Mouse (Mus musculus): Measurements from ENCODE around the gene Ep400.
A peak's percentile ranks its signal among the peaks of the same experiment; 100 is the strongest.

The Ep400 gene

DNA sequence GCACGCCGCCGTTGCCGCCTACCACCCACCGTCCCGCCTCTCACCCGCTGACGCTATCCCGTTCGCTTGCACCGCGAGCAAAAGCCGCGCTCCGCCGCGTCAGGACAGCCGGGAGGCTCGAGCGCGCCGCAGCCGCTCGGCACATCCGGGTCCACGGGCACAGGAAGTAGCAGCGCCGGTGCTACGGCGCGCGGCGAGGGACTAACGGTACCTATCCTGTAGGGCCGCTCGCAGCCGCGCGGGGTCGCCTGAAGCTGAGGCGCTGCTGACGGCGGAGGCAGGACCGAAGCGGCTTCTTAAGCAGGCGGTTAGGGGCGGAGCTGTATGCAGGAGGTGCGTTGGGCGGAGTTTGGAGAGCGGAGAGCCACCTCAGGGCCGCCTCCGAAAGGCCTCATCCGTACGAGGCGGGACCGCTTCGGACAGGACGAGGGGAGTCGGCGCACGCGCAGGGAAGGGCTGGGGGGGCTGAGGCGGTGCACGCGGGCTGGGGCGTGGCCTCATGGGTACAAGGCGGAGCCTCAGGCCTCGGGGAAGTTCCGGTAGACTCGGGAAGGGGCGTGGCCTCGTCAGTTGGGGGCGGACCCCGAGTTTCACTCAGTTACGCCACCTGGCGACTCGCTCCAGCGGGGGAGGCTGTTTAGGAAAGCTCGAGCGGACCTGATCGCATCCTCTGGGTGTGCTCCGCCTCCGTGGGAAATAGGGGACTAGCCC is at the start of gene Ep400:
Gene Ep400 (minus strand): TSS at position 270 of the 711 bp plus-strand sequence.
- peak; percentile 99 for DNase-seq (ENCODE audit: low spot score in 2 of 2)

DNA sequence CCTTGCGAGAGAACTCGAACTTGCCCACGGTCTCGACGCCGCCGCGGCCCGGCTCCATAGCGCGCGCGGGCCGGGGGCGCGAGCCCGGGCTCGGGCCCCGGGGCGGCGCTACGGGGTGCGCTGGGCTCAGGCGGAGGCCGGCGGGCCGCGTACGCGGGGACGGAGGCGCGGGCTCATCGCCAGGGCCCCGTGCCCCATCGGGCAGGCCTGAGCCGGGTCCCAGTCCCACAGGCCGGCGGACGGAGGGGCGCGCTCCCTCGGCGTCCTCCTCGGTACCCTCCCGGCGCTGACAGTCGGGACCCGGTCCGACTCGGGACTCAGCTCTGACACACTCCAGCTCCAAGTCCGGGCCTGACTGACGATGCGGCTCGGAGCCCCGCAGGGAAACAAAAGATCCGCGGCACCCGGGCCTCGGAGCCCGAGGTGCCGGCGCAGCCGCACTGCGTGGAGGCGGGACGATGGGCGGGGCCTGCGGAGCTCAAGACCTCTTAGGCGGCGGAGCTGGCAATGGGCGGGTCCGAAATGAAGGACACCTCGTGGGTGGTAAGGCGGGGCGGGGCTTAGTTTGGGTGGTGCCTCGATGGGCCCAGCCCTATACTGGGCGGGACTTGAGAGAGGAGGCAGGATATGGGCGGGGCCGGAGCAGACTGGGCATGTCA is 39.3 kb upstream of the Ep400 start, which contains the start of gene Ulk1:
Gene Ulk1 (minus strand): TSS at position 431 of the 659 bp plus-strand sequence.
- DNase-seq (ENCODE audit: low spot score in 2 of 2): peak; percentile 98 to 99

DNA sequence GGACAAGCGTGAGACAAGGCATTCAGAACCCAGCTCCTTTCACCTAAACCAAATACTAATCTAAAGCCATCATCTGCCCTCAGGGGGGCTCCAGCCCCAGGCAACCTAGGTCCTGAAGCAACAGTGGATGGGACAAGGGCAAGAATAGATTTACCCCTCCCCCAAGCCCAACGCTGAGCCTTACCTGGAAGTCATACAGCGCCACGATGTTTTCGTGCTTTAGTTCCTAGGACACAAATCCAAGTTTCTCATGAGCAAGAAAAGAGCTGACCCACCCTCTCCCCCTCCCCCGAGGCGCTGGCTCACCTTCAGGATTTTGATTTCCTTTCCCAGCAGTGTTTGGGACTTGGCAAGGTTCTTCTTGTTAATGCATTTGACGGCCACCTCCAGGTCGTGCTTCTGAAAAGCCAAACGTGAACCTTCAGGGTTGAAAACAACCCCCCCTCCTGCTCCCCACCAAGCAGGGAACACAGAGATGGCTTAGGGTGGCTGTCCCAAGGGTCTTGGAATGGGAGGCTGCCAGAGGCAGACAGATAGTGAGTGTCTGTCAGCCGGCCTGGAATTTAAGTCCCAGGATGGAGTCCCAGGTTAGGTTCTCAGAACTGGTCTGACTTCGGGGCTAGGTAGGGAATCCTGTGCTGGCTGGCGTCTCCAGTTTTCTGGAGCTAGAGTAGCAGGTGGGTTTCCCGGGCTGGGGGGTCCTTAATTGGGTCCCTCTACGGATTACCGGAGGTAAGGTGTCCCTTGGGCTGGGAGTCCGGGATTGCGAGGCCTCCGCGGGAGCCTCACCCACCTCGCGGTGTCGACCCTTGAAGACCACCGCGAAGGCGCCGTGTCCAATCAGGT is 38.5 kb upstream of the Ep400 start:
- no peak for DNase-seq (ENCODE audit: low spot score in 2 of 2)

DNA sequence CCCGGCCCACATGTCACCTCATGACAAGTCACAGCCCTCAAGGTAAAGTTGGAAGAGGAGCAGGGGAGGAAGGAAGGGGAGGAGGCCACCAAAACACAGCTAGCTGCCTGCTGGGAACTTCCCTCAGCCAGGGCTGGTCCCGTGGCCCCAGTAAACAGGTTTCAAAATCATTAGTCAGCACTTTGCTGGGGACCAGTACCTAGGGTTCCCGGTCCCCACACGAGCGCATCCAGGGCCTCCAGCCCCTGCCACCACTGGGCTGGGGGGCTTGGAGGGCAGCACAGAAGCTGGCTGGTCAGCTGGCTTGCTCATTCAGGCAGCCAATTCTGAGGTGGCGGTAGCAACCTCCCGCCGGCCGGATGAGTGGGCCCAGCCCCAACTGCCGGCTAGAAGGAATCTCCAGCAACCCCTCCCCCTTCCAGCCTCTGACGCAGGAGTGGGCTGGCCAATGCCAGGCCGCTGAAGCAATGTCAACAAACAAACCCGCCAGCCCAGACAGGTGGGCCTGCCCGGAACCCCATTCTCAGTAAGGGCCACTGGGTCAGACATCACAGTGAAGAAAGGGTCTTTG is 37.6 kb upstream of the Ep400 start:
- peak; percentile 42 to 84 for DNase-seq (ENCODE audit: low spot score in 2 of 2)

DNA sequence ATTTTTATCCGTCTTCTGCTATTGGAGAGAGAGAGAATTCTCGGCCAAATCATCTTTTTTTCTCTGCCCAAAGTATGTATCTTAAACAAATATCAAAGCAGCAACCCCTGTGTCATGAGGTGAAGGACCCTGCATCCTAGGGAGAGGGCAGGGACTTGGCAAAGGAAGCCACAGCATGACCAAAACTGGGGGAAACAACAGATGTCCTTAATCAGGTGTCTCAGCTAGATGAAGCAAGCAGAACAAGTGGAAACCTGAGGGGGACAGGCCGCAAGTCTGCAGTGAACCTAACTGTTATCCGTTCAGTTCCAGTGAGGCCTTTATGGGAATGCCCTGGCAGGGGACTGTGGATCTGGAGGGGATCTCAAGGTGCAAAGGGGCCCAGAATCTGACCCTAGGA is 36.9 kb upstream of the Ep400 start:
- no peak for DNase-seq (ENCODE audit: low spot score in 2 of 2)

DNA sequence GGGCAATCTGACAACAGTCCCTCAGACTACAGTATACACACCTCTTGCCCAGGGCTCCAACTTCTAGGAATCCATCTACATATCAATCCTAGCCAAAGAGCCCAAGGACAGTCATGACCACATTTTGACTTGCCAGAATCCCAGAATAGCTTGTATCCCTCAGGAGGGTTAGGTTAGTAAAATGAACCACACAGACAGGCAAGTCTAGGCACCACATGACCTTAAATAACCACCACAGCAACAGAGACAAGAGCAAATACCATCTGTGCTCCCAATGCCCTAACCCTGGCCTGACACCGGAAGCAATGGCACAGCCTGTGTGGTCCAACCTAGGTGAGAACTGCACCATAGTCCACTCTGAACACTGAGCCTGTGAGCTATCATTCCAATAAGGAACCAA is 36.2 kb upstream of the Ep400 start:
- no peak for DNase-seq (ENCODE audit: low spot score in 2 of 2)

DNA sequence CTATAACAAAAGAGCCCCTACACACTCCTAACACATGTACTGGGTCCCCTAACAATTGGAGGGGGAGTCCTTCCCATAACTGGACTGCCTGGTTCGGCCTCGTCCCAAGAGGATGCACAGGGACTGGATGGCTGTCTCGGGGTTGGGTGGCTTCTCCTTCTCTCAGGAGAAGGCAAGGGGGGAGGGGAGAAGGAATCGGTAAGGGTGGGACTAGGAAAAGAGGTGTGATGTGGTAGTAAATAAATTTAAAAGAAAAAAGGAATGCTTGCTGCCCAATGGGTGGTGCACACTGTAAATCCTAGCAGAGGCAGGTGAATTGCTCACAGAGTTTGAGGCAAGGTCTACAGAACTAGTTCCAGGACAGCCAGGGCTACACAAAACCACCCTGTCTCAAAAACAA is 35.6 kb upstream of the Ep400 start:
- DNase-seq (ENCODE audit: low spot score in 2 of 2): no peak

DNA sequence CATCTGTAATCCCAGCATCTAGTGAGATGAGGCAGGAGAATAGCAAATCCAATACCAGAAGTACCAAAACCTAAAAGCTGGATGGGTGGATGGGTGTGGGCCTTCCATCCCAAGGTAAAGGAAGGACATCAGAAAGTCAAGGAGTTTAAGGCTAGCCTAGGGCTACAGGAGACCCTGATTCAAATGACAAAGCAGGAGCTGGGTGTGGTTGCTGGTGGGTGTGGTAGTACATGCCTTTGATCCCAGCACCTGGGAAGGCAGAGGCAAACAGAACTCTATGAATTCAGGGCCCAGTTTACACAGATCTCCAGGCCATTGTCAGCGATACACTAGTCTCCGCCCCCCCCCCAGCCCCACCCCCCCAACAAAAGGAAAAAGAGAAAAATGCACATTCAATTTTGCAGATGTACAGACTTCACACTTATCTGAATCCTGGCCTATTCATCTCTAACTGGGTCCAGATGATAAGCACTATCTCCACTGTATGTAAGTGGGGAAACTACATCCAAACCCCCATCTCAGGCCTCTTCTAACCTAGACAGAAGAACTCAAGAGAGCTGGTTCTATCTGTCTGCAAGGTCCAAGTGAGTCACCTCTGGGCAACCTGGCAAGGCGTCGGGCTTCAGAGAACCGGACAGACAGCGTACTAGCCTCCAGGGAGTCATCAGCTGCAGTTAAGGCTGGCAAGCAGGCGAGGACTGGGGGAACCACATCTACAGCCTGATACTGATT is 33.7 kb upstream of the Ep400 start:
- DNase-seq (ENCODE audit: low spot score in 2 of 2): no peak

DNA sequence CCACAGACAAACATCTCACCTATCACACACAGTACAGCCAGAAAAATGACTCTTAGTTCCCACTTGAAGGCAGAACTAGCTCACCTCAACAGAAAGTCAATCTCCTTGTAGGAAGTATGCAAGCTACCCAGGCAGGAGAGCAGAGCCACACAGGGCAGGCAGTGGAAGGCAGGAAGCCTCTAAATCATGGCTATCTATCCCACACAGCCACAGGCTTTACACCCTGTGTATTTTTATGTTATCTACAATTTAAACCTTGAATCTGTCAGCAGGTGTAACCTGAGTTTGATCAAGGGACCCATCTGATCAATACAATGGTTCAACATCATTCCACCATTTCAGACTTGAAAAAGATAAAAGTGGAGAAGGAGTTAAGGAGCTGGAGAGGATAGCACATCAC is 32.3 kb upstream of the Ep400 start:
- DNase-seq (ENCODE audit: low spot score in 2 of 2): no peak

DNA sequence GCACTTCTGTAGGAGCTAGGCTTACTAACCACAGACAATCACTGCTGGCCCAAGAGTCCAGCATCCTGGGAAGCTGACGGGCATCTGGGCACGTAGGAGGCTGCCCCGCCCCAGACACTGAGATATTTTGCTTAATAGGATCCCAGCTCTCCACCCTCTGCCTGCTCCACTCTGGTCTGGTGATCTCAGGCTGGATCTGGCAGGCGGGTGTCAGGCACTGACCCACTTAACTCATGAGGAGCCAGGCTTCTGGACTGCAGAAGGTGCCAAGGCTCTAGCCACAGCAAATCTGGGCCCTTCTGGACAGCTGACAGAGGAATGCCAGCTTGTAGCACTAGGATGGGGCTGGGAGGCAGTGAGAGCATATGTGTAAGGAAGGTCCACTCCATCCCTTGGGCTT is 31.7 kb upstream of the Ep400 start:
- no peak for DNase-seq (ENCODE audit: low spot score in 2 of 2)

DNA sequence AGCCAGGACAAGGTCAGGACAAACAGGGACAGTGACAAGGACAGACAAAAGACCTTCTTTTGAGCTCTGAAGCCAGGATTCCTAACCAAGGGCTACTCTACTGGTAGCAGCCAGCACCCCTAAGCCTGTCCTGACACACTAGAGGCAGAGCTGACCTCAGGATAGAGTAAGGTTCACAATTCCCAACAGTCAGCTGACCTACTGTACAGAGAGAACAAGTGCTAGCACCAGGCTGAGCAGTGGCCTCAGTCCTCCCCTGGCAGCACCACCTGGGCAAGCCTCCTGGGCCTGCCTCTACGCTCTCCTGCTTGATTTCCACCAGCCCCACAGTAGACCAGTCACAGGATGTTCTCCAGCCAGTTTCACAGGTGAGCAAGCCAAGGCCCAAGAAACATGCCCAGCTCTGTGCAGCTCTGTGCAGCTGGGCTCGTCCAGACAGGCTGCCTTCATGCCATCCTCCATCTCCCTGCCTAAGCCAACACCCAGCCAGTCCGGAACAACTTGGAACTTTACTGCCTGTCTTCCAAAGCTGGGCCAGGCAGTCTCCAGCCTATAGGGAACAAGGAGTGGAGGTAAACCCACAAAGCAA is 30.6 kb upstream of the Ep400 start:
- no peak for DNase-seq (ENCODE audit: low spot score in 2 of 2)

DNA sequence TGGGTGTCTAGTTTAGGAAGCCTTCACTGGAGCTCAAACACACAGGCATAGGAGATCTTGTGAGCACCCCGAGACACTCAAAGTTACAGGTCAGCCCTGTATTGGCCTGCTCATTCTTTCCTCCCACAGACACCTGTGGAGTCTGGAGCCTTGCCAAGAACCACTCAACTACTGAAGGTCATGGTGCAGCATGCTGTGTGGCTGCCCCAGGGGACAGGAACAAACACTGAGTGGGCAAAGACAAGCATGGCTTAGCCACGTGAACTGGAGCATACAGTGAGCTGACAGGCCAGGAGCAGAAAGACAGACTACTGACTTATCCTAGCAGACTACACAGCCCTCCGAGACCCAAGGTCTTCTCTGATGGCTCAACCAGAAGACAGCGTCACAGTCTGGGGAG is 27.2 kb upstream of the Ep400 start:
- no peak for DNase-seq (ENCODE audit: low spot score in 2 of 2)

DNA sequence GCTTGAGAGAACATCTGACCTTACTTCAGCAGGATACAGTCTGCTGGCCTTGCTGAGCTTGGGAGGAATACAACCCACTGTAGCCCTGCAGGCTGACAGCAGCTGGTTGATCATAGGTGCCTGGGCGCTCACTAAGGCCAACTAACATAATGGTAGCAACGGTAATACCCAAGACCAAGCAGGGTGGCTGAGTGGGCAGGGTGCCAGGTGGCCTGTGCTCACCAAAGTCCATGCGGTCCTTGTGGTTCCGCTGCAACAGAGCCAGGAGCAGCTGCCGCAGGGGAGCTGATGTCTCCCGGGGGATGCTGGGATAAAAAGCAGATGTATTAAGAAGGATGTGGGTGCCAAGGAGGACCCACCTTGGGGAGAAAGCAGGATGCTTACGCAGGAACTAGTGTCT is 23.8 kb upstream of the Ep400 start:
- DNase-seq (ENCODE audit: low spot score in 2 of 2): no peak

DNA sequence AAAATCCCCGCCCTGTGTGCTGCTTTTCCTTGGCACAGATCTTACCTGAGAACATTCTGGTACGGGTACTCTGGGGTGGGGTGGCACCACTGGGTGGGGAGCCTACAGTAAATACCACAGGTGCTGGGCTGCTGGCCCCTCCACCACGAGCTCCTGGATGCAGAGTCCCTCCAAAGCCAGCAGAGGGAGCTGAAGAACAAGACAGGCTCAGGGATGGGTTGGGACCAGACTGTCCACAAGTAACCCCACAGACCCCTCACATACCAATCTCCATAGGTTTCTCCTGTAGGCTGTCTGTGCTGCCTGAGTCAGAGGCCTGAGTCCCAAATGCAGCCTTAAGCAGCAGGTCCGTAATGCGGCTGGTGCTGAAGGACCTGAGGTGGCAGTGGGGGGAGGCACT is 18.2 kb upstream of the Ep400 start:
- DNase-seq (ENCODE audit: low spot score in 2 of 2): no peak

DNA sequence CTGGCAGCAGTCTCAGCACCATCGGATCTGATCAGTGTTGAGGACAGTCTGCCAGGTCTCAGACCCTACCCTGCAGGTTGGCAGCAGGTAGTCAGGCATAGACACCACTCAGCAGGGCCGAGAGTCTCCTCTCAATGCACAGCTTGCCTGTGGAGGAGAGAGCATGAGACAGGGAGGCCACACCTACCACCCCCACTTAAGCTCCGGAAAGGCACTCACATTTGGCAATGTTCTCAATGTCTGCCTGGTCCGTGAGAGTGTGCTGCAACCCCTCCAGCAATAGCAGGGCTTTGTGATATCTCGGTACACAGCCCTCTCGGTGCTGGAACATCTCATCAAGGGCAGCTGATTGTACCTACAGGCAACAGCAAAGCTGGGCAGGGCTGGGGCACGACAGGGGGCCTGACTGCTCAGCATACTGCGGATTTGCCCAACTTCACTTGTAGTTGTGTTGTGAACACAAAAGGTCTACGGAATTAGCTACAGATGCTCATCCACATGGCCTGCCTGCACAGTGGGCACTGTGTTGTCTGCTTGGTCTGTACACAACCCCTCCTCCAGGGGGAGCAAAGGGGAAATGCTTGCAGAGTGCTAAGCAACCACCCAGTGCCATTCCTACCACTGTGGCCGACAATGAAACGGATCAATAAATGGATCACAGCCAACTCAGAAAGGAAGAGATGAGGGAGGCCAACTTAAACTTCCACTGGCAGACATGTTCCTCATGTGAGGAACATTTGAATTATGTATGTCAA is 15.7 kb upstream of the Ep400 start:
- peak in 1 of 2 experiments; percentile 47 for DNase-seq (ENCODE audit: low spot score in 2 of 2)

DNA sequence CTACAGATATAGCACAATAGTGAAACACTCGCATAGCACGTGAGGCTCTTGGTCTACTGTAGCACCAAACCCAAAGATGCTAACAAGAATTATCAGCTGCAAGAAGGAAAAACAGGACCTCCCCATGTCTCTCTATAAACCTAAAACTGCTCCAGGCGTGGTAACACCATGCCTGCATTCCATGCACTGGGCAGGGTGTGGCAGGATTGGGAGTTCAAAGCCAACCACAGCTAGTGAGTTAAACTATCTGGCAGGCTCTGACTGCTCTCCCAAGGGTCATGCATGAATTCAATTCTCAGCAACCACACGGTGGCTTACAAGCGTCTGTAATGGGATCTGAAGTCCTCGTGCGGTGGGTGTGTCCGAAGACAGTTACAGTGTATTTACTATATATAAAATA is 12.6 kb upstream of the Ep400 start:
- no peak for DNase-seq (ENCODE audit: low spot score in 2 of 2)

DNA sequence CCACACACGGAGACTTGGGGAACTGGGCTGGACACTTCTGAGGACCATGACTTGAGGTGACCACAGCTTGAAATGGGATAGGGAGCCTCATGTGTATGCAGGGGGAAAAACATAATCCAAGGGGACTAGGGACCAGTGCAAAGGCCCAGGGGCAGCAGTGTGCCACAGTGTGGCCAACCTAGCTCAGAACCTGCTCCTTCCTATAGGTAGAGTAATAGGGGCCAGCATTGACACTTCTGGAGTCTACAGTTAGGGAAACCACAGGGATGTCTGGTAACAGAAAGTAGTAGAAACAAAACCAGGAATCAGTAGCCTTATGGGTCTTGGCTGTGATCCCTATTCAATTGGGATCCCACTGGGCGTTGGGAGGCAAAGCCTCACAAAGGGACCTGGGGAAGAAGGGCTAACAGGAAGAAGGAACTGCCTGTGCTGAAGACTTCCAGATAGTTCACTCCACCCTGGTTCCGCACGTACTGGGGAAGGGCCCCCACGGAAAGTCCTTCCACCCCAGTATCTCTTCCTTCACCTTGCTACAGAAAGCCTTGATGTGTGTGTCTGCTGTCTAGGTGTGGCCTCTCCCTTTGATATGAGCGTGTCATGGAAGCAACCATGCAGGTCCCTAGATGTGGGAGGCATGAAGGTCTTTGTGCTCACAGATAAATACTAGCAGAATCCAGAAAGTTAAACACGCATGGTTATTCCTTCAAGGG is 11.2 kb upstream of the Ep400 start:
- DNase-seq (ENCODE audit: low spot score in 2 of 2): no peak

DNA sequence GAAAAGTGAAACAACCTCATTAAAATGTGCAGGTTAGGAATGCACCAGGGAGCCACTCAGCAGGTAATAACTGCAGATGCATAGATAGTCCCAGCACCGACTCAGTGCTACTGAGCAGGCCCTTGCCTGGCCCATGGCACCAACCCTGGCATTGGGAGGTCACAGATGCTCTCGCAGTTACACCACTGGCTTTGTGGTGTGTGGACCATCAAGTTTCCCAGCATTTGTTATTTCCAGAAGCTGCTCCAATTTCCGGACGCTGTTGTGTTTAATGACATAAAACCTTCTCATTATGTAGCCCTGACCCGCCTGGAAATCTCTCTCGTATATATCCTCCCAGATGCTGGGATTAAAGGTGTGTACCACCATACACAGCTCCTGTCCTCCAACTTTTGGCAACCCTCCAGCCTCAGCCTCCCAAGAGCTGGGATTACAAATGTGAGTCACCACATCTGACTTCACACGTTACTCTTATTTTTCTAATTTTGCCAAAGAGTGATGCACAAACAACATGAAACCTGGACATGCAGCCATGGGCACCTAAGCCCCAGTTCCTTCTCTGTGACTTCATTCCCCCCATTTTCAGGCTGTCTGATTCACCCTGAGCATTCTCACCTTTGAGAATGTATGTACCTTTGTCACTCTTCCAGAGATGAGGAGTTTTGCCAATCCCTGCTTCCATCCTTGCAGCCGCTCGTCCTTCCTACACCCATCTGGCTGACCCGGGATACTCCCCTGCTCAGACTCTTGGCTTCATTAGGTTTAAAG is 10.4 kb upstream of the Ep400 start:
- DNase-seq (ENCODE audit: low spot score in 2 of 2): no peak
